Mouse (Mus musculus) kidney, adult 18-20 months (tissue): ENCODE results near the gene Zfyve27.

Experiments
- DNase-seq: peaks from one replicate; pipeline ENCODE4 v3.0.0; 2021

Gene Zfyve27

GRCm38 (mm10) chr19:42243401-42243800 is 79.7 kb downstream of the Zfyve27 start:
- no peak for DNase-seq
